Mouse (Mus musculus) lung, postnatal 0 days (tissue): ENCODE results near the gene Map3k10.

Experiments
- CTCF ChIP-seq: IDR thresholded peaks from 2 replicates; pipeline ENCODE4 v1.5.1; 2016; ENCODE audit warnings: antibody characterized with exemption, mild to moderate bottlenecking
- EP300 ChIP-seq: IDR thresholded peaks from 2 replicates; pipeline ENCODE4 v1.6.1; 2016; ENCODE audit warnings: antibody characterized with exemption, mild to moderate bottlenecking, control low read depth

- TF ChIP-seq CTCF (no peak), EP300 (no peak)
Measured at GRCm38 (mm10) chr7:27710402-27710801, 36.0 kb upstream of the Map3k10 start.
